Mouse (Mus musculus): ENCODE measurements around the gene Mecom.
"Not testable (repeated sequence)": the region's sequence is repeated elsewhere in the genome, so short reads cannot be mapped to it uniquely, and the experiment has no call there.

Gene Mecom

DNA sequence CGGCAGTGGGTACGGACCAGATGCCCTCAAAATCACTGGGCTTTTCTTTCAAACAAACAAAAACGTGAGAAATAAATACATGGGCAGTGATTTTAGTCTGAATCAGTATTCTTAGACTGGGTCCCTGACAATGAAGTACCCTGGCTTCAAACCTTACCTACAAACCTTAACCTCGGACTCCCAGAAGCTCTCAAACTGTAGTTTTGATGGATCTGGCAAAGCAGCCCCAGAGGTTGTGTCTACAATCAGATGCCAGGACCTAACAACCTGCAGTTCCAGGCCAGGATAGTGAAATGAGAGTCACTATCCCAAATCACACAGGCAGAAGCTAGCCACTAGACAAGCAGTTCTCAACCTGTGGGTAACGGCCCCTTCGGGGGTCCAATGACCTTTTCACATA is 111.2 kb downstream of the Mecom start:
- DNase-seq, result no peak

DNA sequence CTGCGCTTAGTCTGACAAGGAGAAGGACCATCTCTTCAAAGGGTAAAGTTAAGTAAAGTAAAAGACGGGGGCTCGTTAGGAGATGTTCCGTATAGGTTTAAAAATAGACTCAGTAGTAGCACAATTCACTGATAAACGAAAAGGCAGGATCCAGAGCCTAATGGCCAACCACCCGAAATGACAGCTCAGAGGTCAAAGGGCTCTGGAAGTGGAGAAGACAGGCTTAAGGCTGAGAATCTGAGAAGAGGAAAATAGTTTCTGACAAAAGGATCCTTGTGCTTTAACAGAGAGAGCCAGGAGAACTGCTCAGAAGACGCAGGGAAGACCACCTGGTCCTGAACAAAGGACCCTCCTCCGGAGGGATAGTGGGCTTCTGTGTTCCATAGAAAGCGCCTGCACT is 111.7 kb downstream of the Mecom start:
- no peak for DNase-seq

DNA sequence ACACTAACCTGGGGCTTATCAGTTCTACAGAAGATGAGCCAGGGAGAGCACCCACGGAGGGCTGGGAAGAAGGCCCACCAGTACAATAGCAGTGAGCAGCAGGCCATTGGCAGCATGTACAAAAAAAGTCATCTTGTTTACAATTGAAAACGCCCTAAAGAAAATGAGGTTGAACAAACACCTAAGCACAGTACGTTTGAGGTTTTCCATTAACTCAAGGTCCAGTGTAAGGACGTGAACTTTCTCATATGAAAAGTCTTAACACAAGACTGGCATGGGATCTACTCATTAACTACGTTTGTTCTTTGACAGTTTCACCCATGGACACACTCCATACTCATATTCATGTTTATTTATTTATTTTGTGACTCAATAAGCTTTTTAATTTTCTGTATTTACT is 118.9 kb downstream of the Mecom start:
- no peak for DNase-seq

- no peak for DNase-seq
Measured at GRCm38 (mm10) chr3:30424036-30424435, 123.8 kb downstream of the Mecom start.

DNA sequence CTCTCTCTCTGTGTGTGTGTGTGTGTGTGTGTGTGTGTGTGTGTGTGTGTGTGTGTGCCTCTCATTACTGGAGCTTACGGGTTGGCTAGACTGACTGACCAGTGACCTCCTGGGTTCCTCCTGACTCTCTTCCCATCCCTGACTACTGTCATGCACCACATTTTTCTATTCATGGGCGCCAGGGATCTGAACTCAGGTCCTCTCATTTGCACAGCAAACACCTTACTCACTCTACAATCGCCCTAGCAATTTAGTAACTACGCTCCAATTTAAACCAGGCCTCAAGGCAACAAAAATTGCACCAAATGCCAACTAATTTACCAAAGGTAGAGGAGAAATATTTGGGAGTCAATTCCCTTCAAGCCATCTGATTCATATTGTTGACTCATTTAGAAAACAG is 125.9 kb downstream of the Mecom start:
- DNase-seq, result not testable (repeated sequence)

DNA sequence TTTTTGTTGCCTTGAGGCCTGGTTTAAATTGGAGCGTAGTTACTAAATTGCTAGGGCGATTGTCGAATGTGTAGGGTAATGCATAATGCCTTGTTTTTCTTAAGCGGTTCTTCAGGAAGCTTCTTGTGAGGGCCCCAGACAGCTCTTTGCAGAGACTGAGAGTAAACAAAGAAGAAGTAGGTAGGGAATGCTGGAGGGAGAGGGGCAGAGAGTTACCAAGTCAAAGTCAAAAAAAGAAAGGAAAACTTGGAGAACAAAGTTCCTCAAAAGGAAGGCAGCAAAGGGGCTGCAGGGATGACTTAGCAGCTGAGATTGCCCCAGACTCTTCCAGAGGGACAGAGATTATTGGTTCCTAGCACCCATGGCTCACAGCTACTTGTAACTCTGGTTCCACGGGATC is 126.9 kb downstream of the Mecom start:
- no peak for DNase-seq

DNA sequence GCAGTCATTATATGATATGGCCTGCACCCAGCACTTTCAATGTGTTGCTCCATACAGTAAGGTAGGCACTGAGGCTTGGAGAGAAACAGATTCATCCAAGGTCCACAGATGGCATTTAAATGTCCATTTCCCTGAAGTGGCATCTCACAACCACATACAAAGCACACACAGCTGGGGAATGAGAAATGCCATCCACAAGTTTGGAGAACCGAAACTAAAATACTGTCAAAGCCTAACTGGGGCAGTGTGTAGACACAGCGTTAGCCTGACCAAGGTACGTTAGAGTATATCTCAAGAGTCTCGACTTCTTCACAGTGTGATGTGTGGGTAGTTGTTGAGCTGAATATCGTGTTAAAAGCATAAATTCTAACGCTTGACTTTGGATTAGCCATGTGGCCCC is 133.6 kb downstream of the Mecom start:
- DNase-seq, result no peak

GRCm38 (mm10) chr3:30410778-30411177 is 137.0 kb downstream of the Mecom start:
- no peak for DNase-seq

DNA sequence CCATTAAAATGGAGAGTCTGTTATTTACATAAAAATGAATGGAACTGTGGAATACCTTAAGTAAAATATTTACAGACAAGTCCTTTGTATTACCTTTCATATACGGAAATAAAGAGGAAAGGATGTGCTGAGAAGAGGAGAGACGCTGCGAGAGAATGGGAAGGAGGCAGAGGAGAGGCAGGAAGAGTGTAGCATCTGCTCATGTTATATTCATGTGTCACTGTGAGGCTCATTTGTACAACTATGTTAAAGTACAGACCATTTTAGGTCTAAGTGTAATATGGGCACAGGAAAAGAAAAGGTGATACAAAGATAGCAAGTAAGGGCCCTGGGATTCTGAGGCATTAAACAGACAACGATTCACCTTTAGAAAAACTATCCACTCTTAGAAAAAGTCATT is 143.0 kb downstream of the Mecom start:
- no peak for DNase-seq

GRCm38 (mm10) chr3:30398911-30399310 is 148.9 kb downstream of the Mecom start:
- no peak for DNase-seq

DNA sequence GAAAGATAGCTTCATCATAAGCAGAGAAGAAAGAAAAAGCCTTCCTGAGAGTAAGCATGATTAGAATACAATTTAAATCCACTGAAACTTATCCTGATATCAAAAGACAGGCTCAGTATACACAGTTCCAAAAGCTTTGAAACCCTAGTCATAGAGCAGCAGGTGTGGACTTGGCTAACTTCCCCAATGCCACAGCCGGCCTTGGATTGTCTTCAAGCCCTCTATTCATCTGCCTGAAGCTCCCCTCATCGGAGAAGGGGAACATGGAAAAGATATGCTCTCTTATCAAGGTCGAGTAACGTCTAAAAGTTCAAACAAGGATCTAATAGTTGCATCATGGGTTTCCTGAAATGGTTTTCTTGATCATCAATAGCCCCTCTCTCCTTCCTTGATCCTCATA is 152.9 kb downstream of the Mecom start:
- DNase-seq, result no peak

GRCm38 (mm10) chr3:30392662-30393061 is 155.1 kb downstream of the Mecom start:
- DNase-seq, result no peak

- DNase-seq, result no peak
Measured at GRCm38 (mm10) chr3:30392218-30392617, 155.6 kb downstream of the Mecom start.

GRCm38 (mm10) chr3:30390346-30390745 is 157.5 kb downstream of the Mecom start:
- DNase-seq, result no peak

DNA sequence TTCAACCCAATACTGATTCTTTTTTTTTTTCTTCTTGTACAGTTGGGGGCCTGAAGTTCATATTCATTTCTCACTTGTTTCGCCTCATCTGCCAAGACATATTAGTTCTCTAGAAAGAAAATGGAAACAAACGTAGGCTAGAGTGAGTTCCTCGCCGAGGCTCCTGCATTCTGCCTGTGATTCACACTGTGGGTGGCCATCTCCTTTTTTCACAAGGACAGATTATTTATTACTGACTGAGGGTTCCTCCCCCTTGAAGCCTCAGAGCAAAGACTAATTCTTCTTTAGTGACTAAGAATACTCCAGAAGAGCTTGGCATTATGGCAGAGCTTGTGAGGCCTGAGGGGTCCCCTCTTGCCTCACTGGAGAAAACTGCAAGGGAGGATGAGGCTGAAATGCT is 167.5 kb downstream of the Mecom start:
- no peak for DNase-seq

DNA sequence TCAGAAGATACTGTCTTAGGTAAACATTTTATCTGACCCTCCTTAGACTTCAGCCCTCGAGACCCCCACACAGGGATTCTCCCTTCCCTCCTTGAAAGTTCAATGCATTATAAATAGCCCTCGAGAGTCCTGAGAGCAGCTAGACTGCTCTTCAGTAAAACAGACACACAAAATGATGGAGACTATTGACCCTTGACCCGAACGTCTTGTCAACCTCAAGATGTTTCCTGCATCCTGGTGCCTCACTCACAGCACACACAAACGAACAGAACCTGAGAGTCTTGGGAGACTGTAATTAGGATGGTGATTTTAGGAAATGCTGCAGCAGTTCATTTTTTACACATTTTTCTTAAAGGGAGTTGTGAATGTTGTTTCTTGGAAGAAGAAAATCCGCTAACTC is 168.5 kb downstream of the Mecom start:
- no peak for DNase-seq

GRCm38 (mm10) chr3:30371472-30371871 is 176.3 kb downstream of the Mecom start:
- no peak for DNase-seq

DNA sequence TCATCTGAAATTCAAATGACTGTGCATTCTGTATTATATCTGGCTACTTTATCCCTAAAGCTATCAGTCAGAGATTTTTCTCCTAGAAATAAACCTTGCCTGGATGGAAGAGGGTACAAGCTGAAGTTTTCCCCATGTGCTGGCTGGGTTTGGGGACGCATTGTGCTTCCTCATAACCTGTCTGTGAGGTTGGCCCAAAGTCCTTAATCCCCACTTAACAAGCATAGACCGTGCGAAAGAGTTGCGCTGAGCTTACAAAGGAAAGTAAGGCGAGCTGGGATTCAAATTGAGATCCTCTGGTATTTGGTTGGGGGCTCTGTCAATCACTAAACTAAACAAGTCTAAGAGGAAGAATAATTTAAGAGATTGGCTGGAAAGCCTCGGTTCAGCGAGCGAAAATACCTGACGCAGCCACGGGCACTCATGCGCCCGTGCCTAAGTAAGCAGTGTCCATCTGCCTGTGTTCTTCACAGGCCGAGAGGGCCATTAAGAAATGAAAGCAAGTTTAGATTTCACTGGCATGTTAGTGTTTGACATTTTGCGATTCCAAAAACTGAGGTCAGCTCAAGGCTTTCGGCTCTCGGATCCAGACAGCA is 176.8 kb downstream of the Mecom start:
- no peak for DNase-seq

DNA sequence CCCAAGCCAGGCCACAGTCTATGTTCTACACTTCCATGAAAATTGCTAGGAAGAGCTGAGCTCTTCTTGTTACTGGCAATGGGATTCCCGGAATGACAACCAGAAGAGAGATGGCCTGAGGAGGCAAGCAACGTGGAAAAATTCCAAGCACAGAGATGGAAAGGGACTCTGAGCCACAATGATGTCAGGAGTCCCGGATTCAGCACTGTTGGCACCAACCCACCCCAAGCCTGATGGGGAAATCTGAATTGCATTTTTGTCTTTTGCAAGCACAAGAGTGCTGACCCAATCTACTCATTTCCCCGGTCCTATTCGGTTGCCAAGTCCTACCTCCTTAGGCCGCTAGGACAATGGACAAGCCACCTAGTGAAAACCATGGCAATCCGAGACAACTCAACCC is 181.2 kb downstream of the Mecom start:
- no peak for DNase-seq

GRCm38 (mm10) chr3:30361190-30361589 is 186.6 kb downstream of the Mecom start:
- DNase-seq, result no peak

GRCm38 (mm10) chr3:30353878-30354727 is 193.7 kb downstream of the Mecom start:
- peak; percentile 4 for DNase-seq

DNA sequence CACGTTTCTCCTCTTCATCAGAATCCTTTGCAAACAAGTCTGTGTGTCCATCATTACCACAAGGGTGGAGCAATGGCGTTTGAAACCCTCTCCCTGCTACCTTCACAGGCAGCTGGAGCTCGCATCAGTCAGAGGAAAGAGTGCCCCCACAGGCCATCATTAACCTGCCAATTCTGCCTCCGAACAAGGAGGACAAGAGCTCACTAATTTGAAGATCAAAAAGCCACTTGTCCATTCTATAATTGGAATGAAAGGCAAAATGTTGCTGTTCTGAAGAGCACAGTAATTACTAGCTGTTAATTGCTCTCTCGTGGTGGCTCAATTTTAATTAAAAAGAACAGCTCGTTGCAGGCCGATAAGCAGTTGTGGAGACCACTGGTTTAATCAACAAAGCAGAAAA is 198.5 kb downstream of the Mecom start:
- no peak for DNase-seq

- DNase-seq, result no peak
Measured at GRCm38 (mm10) chr3:30344151-30344550, 203.7 kb downstream of the Mecom start.

DNA sequence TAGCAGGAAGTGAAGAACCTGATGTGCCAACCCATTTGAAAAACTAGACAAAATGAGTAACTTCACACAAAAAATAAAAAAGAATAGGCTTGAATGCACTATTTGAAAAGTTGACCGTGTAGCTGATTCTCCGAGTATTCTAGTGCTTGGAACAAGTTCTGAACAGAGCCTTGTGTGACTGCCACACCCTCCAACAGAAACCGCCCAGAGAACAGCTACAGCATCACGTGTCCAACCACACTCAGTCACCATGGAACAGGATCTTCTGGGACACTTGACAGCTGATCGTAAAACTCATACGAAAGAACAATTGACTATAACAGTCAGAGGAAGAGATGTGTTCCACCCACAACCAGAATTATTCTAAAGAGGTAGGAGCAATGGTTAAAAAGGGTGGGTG is 215.5 kb downstream of the Mecom start:
- no peak for DNase-seq

GRCm38 (mm10) chr3:30330476-30330875 is 217.3 kb downstream of the Mecom start:
- DNase-seq, result no peak

Data from liver (tissue).